Mouse (Mus musculus) c-Kit-positive CD71-positive TER-119-negative erythroid progenitor cells, embryonic 14.5 days (primary cell): ENCODE results near the gene Sohlh1.
"Not testable (repeated sequence)": the region's sequence is repeated elsewhere in the genome, so short reads cannot be mapped to it uniquely, and the experiment has no call there.

Source experiments
- DNase-seq: peaks from one replicate; pipeline ENCODE4 v3.0.0-alpha.2; 2013; ENCODE audit warnings: low read depth

Sohlh1 gene

DNA sequence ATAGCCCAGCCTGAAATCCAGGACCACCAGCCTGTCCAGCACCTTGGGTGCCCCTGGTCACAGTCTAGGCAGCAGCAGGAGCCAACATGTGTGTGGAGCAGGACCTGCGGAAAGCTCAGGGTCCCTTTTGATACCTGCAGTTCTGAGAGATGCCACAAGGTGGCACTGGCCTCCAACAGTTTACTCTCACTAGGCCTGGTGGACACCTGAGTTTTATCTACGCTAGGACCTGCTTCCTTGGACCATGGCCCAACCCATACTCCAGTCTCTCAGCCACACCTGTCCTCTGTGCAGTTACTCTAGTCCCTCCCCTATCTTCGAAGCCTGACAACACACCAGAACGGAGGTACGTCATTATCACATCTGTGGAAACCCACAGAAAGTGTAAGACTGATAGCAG is 10.8 kb downstream of the Sohlh1 start:
- DNase-seq, result peak; percentile 45

DNA sequence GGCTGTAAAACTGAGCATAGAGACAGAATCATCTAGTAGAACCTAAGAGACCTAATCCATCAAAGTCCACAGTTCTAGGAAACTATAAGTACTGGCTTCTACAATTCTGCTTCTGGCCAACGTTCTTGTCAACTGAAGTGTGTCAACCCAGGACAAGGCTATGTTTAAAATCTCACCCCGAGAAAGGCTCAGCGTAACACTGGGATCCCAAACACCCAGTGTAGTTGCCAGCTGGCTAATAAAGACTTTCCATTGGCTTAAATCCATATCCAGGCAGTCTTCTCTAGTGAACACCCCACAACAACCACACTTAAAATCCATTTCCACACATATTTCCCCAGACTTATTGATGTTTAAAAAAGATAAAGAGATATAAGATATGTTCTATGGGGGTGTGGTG is 16.3 kb downstream of the Sohlh1 start:
- no peak for DNase-seq

DNA sequence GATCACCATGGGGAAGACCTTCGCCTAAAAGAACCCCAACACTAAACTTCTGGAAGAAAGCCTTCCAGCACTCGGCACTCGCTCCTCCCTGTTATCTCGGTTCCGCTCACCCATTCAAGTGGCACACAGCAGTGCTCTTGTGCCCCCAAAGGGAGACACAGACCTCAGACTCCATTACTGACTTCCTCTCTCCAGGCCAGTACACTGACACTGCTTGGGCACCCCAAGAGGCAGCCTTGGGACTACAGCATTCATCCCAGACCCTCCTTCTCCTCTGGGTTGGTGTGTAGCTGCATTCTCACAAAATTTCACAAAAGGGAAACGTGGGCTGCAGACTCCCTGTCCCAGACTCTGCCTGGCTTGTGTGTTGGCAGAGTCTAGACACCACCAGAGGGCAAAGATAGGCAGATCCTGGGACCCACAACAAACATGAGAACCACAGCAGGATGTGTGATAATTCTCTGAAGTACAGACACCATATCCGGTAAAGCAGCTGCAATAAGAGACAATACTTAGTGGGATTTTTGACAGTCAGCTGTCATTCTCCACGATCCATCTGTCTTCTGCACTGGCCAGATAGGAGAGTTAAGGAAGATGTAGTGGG is 18.6 kb downstream of the Sohlh1 start:
- DNase-seq, result no peak

DNA sequence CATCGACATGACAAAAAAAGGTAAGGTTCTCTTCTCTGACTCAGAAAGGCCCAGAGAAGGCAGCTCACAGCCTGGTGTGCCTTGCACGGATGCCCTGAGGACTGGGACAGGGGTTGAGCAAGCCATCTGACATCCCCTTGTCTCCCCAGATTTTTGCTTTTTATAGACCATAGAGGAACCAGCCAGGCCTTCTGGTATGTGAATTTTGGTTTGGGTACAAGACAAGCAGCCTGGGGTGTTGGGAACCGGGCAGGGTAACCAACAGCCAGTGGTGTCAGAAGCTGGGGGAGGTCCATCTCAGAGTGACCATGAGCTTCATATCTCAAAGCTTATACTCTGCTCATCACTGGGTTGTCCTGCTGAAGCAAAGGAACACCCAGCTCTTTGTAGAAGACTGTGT is 22.3 kb downstream of the Sohlh1 start:
- DNase-seq, result no peak

DNA sequence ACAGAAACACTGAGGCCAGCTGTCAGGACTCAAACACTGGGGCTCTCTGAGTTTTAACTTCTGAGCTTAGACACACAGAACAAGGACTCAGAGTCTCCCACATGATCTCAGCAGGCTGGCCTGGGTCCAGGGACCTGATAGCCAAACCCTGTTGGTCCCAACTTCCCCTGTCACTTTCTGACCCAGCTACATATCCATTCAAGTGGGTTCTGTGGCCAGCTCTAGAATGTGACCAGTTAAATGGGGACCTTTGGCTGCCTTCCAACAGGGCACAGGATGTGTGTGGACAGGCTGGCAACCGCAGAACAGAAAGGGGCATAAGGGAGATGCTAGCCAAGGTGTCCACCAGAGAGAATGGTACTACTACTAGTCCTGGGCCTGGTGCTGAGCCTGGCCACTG is 24.2 kb downstream of the Sohlh1 start, which contains the start of gene Lcn9:
TSS of gene Lcn9 (plus strand) at position 348 of the 400 bp plus-strand sequence.
- DNase-seq, result no peak

DNA sequence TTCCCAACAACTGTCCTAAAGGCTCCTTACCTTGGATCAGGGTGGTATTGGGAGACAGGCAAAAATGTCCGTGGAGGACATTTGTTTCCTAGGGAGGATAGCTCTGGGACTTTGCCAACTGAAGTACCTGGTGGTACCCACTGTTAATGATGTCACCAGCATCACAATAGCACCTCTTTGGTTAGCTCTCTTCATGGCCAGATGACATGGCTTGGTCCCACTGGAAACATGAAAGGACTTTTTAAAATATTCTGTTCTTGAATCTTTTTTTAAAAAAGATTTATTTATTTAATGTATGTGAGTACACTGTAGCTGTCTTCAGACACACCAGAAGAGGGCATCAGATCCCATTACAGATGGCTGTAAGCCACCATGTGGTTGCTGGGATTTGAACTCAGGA is 31.3 kb downstream of the Sohlh1 start, which contains the start of gene Glt6d1:
TSS of gene Glt6d1 (minus strand) at position 101 of the 400 bp plus-strand sequence.
- DNase-seq, result not testable (repeated sequence)

DNA sequence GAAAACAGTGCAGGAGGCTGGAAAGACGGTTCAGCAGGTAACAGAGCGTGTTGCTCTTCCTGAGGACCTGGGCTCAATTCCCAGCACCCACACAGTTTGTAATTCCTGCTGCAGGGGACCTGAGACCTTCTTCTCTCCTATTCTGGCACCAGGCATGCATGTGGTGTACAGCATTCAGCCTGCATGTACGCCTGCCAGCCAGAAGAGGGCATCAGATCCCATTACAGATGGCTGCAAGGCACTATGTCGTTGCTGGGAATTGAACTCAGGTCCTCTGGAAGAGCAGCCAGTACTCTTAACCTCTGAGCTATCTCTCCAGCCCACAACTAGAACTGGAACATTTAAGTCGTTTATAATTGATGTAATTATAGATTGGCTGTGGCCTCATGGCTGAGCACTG is 33.7 kb downstream of the Sohlh1 start:
- no peak for DNase-seq

DNA sequence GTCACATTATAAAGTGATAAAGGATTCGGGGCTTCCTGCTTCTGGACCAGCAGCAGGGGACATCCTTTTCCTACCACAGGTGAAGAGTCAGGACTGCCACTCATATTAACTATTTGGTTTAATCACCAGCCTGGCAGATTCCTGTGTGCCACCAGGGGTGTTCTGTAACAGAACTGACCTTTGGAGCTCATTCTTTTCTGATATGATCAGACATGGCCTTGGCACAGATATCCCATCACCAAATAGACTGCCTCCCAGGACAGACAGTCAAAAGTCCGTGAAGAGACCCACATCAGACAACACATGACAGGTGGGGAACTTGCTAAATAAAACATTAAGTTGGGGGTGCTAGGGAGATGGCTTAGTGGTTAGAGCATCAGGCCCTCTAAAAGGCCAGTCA is 35.3 kb downstream of the Sohlh1 start:
- DNase-seq, result no peak

DNA sequence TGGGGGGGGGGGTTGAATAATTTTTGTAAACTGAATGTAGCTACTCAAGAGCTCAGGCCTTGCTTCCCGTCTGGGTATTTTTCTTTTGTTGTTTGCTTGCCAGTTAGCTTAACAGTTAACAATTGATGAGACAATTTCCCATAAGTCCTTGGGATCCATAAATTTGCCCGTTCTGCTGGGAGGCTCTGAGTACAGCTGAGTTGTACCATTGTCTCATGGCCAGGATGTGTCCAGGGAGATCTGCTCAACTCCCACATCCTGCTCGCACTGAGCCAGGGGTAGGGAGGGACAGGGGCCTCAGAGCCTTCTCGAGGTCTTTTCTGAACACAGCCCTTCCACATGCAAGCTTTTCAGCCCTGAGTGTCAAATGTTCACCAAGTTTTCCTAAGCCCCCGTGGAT is 49.0 kb downstream of the Sohlh1 start:
- no peak for DNase-seq

DNA sequence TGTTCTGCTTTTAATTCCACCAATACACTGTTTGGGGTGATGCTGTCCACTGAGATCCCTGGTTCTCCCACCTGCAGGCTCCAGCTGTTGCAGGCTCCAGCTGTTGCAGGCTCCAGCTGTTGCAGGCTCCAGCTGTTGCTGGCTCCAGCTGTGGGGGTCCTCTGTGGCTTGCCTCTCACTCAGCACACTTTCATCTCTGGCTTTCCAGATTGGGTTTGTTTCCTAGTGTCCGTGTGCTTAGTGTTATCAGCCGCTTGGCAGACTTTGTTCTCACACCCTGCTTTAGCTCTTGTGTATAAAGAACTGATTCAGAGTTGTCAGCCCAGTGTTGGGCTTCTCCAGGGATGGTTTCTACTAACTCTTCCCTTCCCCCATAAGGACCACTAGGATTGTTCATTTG is 49.4 kb downstream of the Sohlh1 start:
- DNase-seq, result no peak
